Mouse (Mus musculus) midbrain, embryonic 12.5 days (tissue): ENCODE measurements around the gene Oas3. TPM values are rescaled to one million over a fixed set of nuclear protein-coding genes. Genes with fewer than 3 reads are reported as not detected.

Experiments
- ATAC-seq: fragments of 200-750 bp; cut with Nextera tagmentation; 2 replicates; pipeline ENCODE4 v1.8.0; 2017; ENCODE audit warnings: low read depth, moderate TSS enrichment, moderate library complexity; ENCODE audit not compliant: low FRiP score
- H3K27ac ChIP-seq: fragments of 300-500 bp; sonication (generic); replicated peaks from 2 replicates; pipeline ENCODE4 v1.5.1; 2016; ENCODE audit warnings: mild to moderate bottlenecking
- H3K27me3 ChIP-seq: fragments of 300-500 bp; sonication (generic); 2 replicates; pipeline ENCODE4 v1.6.1; 2016; ENCODE audit warnings: mild to moderate bottlenecking
- H3K36me3 ChIP-seq: fragments of 300-500 bp; sonication (generic); 2 replicates; pipeline ENCODE4 v1.6.1; 2016
- H3K4me1 ChIP-seq: fragments of 300-500 bp; sonication (generic); 2 replicates; pipeline ENCODE4 v1.6.1; 2016
- H3K4me2 ChIP-seq: fragments of 300-500 bp; sonication (generic); replicated peaks from 2 replicates; pipeline ENCODE4 v1.6.1; 2016; ENCODE audit warnings: mild to moderate bottlenecking, moderate library complexity
- H3K4me3 ChIP-seq: fragments of 300-500 bp; sonication (generic); 2 replicates; pipeline ENCODE4 v1.5.1; 2016; ENCODE audit warnings: mild to moderate bottlenecking
- H3K9ac ChIP-seq: fragments of 300-500 bp; sonication (generic); replicated peaks from 2 replicates; pipeline ENCODE4 v1.6.1; 2016; ENCODE audit warnings: mild to moderate bottlenecking, moderate library complexity
- H3K9me3 ChIP-seq: fragments of 300-500 bp; sonication (generic); 2 replicates; pipeline ENCODE4 v1.6.1; 2016; ENCODE audit warnings: mild to moderate bottlenecking
- WGBS: fragments of 180-500 bp; shearing (Covaris S2); methylation state at CpG from one replicate; pipeline ENCODE4 v1.1.7; 2016; 5-methylcytosine and 5-hydroxymethylcytosine counted together
- polyA plus RNA-seq: library from polyadenylated mRNA; unstranded; fragments of >200 nt; fragmentation: Nextera tagmentation; extraction: Ambion mirVana; gene quantifications from 2 replicates; pipeline ENCODE4 v1.2.1, GENCODE M21; 2016

Oas3 gene
- polyA plus RNA-seq, 1 experiment from 2014 or later = 0.18 TPM

GRCm38 (mm10) chr5:120787042-120787441, 9.6 kb upstream of the Oas3 start:
- Histone ChIP-seq H3K4me1 (no peaks in the 10 kb centered on the region), H3K36me3 (no peaks in the 10 kb centered on the region), H3K27ac (no peak overlapping the region), H3K4me3 (no peak overlapping the region), H3K4me2 (no peak overlapping the region), H3K27me3 (no peaks in the 10 kb centered on the region), H3K9me3 (no peaks in the 10 kb centered on the region), H3K9ac (no peak overlapping the region)
- ATAC-seq = no peak
- WGBS = 76% methylated on average over 3 of the region's 3 CpGs

DNA sequence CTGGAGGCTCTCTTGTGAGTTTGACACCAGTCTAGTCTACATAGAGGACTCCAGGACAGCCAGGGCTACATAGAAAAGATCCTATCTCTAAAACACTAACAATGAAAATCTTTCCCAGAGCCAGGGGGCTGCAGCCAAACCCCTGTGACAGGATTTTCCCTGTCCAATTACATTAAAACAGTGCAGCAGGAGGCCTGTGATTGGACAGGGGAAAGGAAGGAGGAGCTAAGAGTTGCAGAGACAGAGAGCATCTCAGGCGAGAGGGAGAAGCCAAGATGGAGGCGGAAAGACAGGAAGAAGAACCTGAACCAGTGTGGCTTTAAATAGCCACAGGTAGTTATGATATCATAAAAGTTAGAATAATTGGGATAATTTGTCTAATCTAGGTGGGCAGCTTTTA, 5.0 kb upstream of the Oas3 start:
- H3K9me3 ChIP-seq = no peaks in the 10 kb centered on the region
- H3K27ac ChIP-seq = no peak overlapping the region
- H3K27me3 ChIP-seq = no peaks in the 10 kb centered on the region
- no peaks in the 10 kb centered on the region for H3K4me1 ChIP-seq
- H3K9ac ChIP-seq = no peak overlapping the region
- no peaks in the 10 kb centered on the region for H3K36me3 ChIP-seq
- no peak overlapping the region for H3K4me2 ChIP-seq
- ATAC-seq = no peak
- WGBS = 78% methylated on average over 2 of the region's 2 CpGs
- no peak overlapping the region for H3K4me3 ChIP-seq

DNA sequence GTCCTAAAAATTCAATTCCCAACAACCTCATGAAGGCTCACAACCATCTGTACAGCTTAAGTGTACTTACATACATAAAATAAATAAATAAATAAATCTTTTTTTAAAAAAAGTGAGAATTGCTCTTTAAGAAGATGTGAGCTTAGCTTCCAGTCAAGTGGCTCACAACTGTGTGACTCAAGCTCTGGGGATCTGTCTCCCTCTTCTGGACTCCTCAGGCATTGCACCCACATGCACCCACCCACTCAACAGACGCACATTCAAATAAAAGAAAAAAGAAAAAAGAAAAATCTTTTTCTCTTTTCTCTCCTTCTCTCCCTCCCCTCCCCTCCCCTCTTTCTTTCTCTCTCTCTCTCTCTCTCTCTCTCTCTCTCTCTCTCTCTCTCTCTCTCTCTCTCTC, 4.2 kb upstream of the Oas3 start:
- Histone ChIP-seq H3K4me3 (no peak overlapping the region), H3K27ac (no peak overlapping the region), H3K36me3 (no peaks in the 10 kb centered on the region), H3K27me3 (no peaks in the 10 kb centered on the region), H3K4me2 (no peak overlapping the region), H3K9me3 (no peaks in the 10 kb centered on the region), H3K9ac (no peak overlapping the region), H3K4me1 (no peaks in the 10 kb centered on the region)
- 100% methylated on average over 1 of the region's 1 CpGs for WGBS
- ATAC-seq = no peak

DNA sequence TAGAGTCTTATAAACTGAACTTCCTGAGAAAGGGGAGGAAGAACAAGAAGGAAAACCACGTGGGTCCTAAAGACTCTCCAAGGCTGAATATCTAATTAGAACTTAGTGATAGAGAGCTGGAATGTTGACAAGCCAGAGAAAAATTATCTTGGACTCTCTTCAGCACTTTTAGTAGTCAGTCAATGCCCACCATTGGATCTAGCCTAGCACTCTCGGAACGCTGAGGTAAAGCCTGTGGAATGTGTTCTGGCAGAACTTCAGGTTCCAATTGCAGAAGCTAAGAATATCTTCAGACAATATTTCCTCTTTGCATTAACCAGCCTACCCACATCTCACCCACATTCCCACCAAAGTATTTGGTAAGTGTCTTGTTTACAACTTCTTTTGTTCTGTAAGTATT, 2.5 kb upstream of the Oas3 start:
- H3K4me1 ChIP-seq = no peaks in the 10 kb centered on the region
- no peaks in the 10 kb centered on the region for H3K27me3 ChIP-seq
- no peaks in the 10 kb centered on the region for H3K36me3 ChIP-seq
- H3K4me3 ChIP-seq = no peak overlapping the region
- no peak overlapping the region for H3K4me2 ChIP-seq
- no peak overlapping the region for H3K9ac ChIP-seq
- H3K27ac ChIP-seq = no peak overlapping the region
- ATAC-seq = no peak
- no peaks in the 10 kb centered on the region for H3K9me3 ChIP-seq
- WGBS = 63% methylated on average over 3 of the region's 3 CpGs

- ATAC-seq = no peak
- Histone ChIP-seq H3K27me3 (no peaks in the 10 kb centered on the region), H3K9me3 (no peaks in the 10 kb centered on the region), H3K27ac (no peak overlapping the region), H3K4me3 (no peak overlapping the region), H3K9ac (no peak overlapping the region), H3K4me2 (no peak overlapping the region), H3K36me3 (no peaks in the 10 kb centered on the region), H3K4me1 (no peaks in the 10 kb centered on the region)
- WGBS = 75% methylated on average over 2 of the region's 2 CpGs
These were observed 1.5 kb upstream of the Oas3 start for GRCm38 (mm10) chr5:120778941-120779340.

GRCm38 (mm10) chr5:120776801-120777200, 660 bp downstream of the Oas3 start:
- Histone ChIP-seq H3K27ac (no peak overlapping the region), H3K9ac (no peak overlapping the region), H3K9me3 (no peaks in the 10 kb centered on the region), H3K27me3 (no peaks in the 10 kb centered on the region), H3K4me1 (no peaks in the 10 kb centered on the region), H3K4me3 (no peak overlapping the region), H3K36me3 (no peaks in the 10 kb centered on the region), H3K4me2 (no peak overlapping the region)
- 68% methylated on average over 5 of the region's 5 CpGs for WGBS
- no peak for ATAC-seq

DNA sequence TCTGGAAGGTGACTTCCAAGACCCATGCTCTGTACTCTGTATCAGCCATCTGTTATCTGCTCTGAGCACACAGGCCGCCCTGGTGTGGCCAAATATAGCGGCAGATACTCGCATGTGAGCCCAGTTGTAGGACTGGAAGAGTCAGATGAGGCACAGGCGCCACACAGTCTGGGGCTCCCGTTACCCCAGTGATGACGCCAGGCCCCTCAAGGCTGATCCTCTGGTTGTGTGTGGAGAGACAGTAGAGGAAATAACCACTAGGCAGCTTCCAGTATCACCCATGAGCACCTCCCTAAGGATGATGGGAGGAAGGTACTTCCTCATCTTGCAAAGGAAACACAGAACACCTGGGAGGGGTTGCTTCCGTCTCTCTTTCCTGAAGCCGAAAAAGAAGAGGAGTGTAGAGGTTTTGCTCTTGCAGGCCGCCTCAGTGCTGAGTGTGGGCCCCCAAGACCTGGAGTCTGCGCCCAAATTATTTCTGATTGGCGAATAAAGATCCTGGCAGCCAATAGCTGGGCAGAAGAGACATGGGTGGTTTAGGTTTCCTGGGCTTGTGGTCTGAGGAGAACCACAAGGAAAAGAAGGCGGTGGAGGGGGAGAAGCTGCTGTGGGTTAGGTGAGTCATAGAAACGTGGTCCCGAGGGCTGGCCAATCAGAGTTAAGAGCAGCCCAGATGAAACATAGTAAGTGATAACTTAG, 2.0 kb downstream of the Oas3 start:
- Histone ChIP-seq H3K4me2 (no peak overlapping the region), H3K4me3 (no peak overlapping the region), H3K9ac (no peak overlapping the region), H3K27ac (no peak overlapping the region), H3K36me3 (no peaks in the 10 kb centered on the region), H3K27me3 (no peaks in the 10 kb centered on the region), H3K9me3 (no peaks in the 10 kb centered on the region), H3K4me1 (no peaks in the 10 kb centered on the region)
- no peak for ATAC-seq
- WGBS = 82% methylated on average over 14 of the region's 14 CpGs

- Histone ChIP-seq H3K27ac (no peak overlapping the region), H3K9me3 (no peaks in the 10 kb centered on the region), H3K9ac (no peak overlapping the region), H3K4me2 (no peak overlapping the region), H3K36me3 (no peaks in the 10 kb centered on the region), H3K27me3 (no peaks in the 10 kb centered on the region), H3K4me3 (no peak overlapping the region), H3K4me1 (no peaks in the 10 kb centered on the region)
- no peak for ATAC-seq
- 77% methylated on average over 3 of the region's 3 CpGs for WGBS
These were observed 8.1 kb downstream of the Oas3 start for GRCm38 (mm10) chr5:120769396-120769795.

DNA sequence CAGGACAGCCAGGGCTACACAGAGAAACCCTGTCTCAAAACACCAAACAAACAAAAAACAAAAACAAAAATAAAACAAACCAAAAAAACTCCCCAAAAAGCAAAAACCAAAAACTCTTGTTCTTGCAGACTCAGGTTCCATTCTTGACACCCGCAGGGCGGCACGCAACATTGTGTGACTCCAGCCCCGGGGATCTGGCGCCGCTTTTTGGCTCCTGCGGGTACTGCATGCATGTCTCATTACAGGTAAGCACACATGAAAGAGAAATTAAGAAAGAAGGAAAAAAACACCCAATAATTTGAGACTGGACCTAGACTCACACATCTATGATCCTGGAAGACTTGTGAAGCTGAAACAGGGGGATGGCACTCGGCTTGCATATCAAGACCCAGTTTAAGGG, 12.5 kb downstream of the Oas3 start:
- H3K4me1 ChIP-seq = no peaks in the 10 kb centered on the region
- H3K4me2 ChIP-seq = no peak overlapping the region
- H3K27ac ChIP-seq = no peak overlapping the region
- H3K36me3 ChIP-seq = no peaks in the 10 kb centered on the region
- H3K27me3 ChIP-seq = no peaks in the 10 kb centered on the region
- 69% methylated on average over 8 of the region's 8 CpGs for WGBS
- no peak overlapping the region for H3K9ac ChIP-seq
- no peak for ATAC-seq
- no peaks in the 10 kb centered on the region for H3K9me3 ChIP-seq
- H3K4me3 ChIP-seq = no peak overlapping the region

- ATAC-seq = no peak
- no peaks in the 10 kb centered on the region for H3K4me1 ChIP-seq
- no peaks in the 10 kb centered on the region for H3K36me3 ChIP-seq
- H3K27ac ChIP-seq = no peak overlapping the region
- peak overlapping the region; percentile 21 for H3K4me2 ChIP-seq
- H3K9me3 ChIP-seq = no peaks in the 10 kb centered on the region
- 29% methylated on average over 6 of the region's 6 CpGs for WGBS
- H3K9ac ChIP-seq = no peak overlapping the region
- H3K27me3 ChIP-seq = 0 out of 2 replicates have a peak, but pooled peaks cover 3% of the 10 kb centered on the region
- no peak overlapping the region for H3K4me3 ChIP-seq
These were observed 15.6 kb downstream of the Oas3 start for GRCm38 (mm10) chr5:120761901-120762300.

DNA sequence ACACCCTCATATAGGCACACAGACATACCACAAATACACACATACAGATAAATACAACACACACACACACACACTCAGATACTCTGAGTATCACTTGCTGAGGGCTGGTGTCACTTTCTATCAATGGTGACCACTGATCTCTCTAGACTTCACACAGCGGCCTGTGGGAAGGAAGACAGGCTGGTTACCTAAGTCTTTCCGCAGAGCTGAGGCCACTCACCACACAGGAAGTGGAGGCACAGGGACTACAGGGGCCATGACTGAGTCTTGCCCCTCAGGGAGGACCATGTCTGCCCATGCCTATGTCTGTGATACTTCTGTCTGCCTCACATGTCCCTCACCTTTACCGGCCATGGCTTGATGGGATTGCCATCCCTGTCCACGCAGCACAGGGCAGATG, 23.2 kb downstream of the Oas3 start:
- no peak overlapping the region for H3K4me2 ChIP-seq
- no peaks in the 10 kb centered on the region for H3K36me3 ChIP-seq
- ATAC-seq = no peak
- H3K4me1 ChIP-seq = no peaks in the 10 kb centered on the region
- H3K9ac ChIP-seq = no peak overlapping the region
- no peaks in the 10 kb centered on the region for H3K9me3 ChIP-seq
- WGBS = 88% methylated on average over 4 of the region's 4 CpGs
- no peak overlapping the region for H3K4me3 ChIP-seq
- no peak overlapping the region for H3K27ac ChIP-seq
- no peaks in the 10 kb centered on the region for H3K27me3 ChIP-seq

DNA sequence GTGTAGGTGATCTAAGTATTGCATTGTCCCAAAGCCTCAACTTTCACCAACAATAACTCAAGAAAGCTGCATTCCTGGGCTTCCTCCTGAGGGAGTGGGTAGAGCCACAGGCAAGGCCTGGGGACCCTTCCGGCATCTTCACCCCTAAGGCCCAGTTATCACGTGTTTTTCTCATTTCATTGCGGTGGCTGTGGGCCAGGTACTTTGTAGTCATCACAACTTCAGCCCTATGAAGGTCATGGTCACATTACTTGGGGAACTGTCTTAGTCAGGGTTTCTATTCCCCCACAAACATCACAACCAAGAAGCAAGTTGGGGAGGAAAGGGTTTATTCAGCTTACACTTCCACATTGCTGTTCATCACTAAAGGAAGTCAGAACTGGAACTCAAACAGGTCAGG, 24.7 kb downstream of the Oas3 start:
- Histone ChIP-seq H3K36me3 (no peaks in the 10 kb centered on the region), H3K9ac (no peak overlapping the region), H3K9me3 (no peaks in the 10 kb centered on the region), H3K4me3 (no peak overlapping the region), H3K27me3 (no peaks in the 10 kb centered on the region), H3K4me1 (no peaks in the 10 kb centered on the region), H3K27ac (no peak overlapping the region), H3K4me2 (no peak overlapping the region)
- no peak for ATAC-seq
- 79% methylated on average over 3 of the region's 3 CpGs for WGBS

DNA sequence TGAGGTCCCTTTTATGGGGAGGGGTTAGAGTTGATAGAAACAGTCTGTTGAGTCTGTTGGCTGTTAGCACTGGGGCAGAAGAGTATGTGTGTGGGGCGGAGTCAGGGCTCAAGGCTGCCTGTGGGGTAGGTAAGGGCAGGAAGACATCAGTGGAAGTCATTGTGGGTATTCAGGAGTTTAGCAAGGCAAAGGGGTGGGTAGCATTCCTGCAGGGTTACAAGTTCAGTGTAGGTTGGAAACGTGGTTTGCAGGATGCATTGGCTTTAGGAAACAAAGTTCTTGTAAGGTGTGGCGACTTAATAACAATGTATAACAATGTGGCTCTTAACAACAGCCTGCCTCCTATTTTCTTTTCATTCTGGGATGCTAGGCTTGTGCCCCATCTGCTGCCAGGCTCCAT, 26.3 kb downstream of the Oas3 start:
- Histone ChIP-seq H3K4me1 (no peaks in the 10 kb centered on the region), H3K36me3 (no peaks in the 10 kb centered on the region), H3K9me3 (no peaks in the 10 kb centered on the region), H3K9ac (no peak overlapping the region), H3K27me3 (no peaks in the 10 kb centered on the region), H3K4me2 (no peak overlapping the region), H3K4me3 (no peak overlapping the region), H3K27ac (no peak overlapping the region)
- WGBS = 74% methylated on average over 3 of the region's 3 CpGs
- ATAC-seq = no peak
